Mouse (Mus musculus) urinary bladder, postnatal 36 days (tissue): Measurements from ENCODE around the gene Ly6c2.
"Not testable (repeated sequence)": the region's sequence is repeated elsewhere in the genome, so short reads cannot be mapped to it uniquely, and the experiment has no call there.

ENCODE experiments used
- DNase-seq, 2 experiments: peaks; one replicate each; pipeline ENCODE4 v3.0.0; 2022; ENCODE audit warnings: low spot score in 2 of 2, mixed read lengths in 1 of 2

The Ly6c2 gene

DNA sequence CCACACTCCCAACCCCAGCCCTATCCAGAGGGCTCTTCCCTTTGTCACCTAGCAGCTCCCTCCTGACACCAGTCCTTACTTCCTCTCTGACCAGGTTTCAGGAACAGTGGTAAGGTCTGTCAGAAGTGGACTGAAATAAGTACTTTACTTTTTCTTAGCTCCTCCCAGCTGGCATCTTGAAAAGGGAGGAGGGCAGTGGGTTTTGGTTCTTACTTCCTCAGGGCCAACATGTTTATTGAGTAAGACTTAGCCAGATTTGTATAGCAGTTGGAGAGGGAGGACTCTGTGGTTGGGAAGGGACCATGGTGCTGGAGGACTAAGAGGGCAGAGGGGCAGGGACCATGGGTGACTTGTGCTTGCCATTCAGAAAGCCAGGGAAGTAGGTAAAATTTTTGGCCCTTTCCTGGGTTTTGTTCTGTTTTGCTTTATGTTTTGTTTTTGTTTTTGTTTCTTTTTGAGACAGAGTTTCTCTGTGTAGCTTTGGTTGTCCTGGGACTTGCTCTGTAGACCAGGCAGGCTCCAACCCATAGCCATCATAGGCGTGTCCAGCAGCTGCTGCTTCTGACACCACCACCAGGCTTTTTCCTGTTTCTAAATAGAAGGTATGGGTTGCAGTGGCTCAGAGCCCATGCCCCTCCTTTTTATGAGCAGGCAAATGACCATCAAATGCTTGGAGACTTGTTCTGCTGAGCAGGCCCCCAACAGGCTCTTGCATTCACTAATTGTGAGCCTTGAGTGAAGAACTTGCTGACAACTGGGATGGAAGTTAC, at the start of gene Ly6c2:
Ly6c2 (minus strand) TSS at position 110 of the 770 bp plus-strand sequence.
- not testable (repeated sequence) for DNase-seq

GRCm38 (mm10) chr15:75157646-75158045, 45.9 kb upstream of the Ly6c2 start:
- no peak for DNase-seq

- no peak for DNase-seq
These were observed 43.2 kb upstream of the Ly6c2 start, which contains the start of gene Ly6g for GRCm38 (mm10) chr15:75154940-75155339. Gene Ly6g, plus strand, starts transcription at chr15:75155240.

GRCm38 (mm10) chr15:75153087-75153486, 41.3 kb upstream of the Ly6c2 start:
- DNase-seq: no peak

DNA sequence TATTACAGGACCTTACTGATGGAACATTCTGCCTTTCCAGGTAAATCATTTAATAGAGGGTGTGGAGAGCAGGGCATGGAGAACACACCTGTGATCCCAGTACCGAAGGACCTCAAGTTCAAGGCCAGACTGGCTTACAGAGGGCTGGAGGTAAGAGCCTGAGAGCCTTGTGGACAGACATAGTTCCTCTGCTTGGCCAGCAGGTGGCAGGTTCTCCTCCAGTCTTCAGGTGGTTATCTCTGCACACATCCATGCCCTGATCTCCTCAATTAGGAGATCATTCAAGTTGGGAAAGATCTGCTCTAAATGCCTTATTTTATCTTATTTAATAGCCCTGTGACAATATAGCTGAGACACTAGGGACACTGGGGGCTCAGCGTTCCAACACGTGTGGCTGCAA, 32.0 kb upstream of the Ly6c2 start:
- peak in 1 of 2 experiments; percentile 1 for DNase-seq

DNA sequence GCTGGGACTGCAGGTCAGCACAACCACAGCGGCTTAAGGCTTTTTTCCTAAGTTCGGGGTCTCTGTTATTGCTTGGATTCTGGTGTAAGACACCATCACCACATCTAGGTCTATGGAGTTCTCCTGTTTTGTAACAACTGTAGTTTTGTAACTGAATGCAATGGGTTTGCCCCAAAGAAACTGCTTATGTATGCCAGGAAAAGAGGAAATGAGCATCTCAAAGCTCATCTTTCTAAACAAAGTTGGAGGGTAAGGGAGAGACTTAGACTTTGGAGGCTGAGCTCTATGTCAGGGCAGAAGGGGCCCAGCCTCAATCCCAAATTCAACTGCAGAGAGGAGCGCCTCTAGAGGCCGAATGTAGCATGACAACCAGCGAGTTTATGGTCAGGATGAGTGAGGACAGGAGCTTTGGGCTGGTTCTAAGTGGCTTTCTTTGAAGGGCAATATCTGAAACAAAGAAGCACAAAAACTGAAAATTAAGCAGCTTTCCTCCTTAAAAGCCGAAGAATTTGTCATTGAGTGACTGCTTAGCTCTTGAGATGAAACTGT, 30.1 kb upstream of the Ly6c2 start:
- DNase-seq: not testable (repeated sequence)

- not testable (repeated sequence) for DNase-seq
These were observed 26.0 kb upstream of the Ly6c2 start for GRCm38 (mm10) chr15:75137739-75138138.

DNA sequence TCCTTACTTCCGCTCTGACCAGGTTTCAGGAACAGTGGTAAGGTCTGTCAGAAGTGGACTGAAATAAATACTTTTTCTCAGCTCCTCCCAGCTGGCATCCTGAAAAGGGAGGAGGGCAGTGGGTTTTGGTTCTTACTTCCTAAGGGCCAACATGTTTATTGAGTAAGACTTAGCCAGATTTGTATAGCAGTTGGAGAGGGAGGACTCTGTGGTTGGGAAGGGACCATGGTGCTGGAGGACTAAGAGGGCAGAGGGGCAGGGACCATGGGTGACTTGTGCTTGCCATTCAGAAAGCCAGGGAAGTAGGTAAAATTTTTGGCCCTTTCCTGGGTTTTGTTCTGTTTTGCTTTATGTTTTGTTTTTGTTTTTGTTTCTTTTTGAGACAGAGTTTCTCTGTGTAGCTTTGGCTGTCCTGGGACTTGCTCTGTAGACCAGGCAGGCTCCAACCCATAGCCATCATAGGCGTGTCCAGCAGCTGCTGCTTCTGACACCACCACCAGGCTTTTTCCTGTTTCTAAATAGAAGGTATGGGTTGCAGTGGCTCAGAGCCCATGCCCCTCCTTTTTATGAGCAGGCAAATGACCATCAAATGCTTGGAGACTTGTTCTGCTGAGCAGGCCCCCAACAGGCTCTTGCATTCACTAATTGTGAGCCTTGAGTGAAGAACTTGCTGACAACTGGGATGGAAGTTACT, 23.5 kb upstream of the Ly6c2 start:
- not testable (repeated sequence) for DNase-seq

DNA sequence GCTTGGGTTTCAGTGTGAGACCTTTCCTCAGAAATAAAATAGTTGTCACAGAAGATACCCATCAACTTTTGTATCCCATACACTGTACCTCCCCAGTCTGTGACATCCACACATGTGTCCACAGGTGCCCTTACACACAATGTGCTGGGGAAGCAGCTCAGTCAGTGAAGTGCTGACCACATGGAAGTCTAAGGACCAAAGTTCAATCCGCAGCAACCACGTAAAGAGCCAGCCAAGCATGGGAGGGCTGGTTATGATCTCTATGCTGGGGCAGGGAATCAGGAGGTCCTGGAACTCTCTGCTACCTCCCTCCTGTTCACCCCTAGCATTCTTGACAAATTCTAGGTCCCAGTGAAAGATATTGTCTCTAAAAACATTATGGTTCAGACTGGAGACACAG, 20.6 kb upstream of the Ly6c2 start:
- DNase-seq: not testable (repeated sequence)

- no peak for DNase-seq
These were observed 8.3 kb upstream of the Ly6c2 start for GRCm38 (mm10) chr15:75120066-75120465.

DNA sequence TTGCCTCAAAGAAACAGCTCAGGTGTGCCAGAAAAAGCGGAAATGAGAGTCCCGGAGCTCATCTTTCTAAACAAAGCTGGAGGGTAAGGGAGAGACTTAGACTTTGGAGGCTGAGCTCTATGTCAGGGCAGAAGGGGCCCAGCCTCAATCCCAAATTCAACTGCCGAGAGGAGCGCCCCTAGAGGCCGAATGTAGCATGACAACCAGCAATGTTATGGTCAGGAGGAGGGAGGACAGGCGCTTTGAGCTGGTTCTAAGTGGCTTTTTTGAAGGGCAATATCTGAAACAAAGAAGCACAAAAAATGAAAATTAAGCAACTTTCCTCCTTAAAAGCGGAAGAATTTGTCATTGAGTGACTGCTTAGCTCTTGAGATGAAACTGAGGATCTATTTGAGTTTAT, 7.0 kb upstream of the Ly6c2 start:
- DNase-seq: peak in 1 of 2 experiments; percentile 9

DNA sequence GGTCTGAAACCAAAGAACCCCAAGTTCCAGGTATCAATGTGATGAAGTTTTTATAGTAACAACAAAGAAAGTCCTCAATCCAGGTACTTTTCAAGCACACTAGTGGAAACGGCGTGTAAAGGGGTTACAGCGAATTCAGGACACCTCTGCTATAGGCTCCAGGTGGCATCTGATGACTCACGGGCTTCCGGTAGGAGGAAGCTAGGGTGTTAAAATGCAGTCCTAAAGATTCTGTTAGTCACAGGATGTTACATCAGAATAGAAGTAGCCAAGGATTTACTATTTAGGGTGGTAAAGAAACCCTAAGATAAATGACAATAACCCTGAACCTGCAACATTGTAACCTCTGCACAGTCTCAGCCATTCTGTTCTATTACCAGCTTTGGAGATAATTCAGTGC, 5.7 kb upstream of the Ly6c2 start:
- not testable (repeated sequence) for DNase-seq

GRCm38 (mm10) chr15:75116525-75116924, 4.8 kb upstream of the Ly6c2 start:
- DNase-seq: no peak

GRCm38 (mm10) chr15:75110424-75110823, 1.3 kb downstream of the Ly6c2 start:
- not testable (repeated sequence) for DNase-seq

GRCm38 (mm10) chr15:75099261-75099660, 12.5 kb downstream of the Ly6c2 start:
- DNase-seq: no peak

DNA sequence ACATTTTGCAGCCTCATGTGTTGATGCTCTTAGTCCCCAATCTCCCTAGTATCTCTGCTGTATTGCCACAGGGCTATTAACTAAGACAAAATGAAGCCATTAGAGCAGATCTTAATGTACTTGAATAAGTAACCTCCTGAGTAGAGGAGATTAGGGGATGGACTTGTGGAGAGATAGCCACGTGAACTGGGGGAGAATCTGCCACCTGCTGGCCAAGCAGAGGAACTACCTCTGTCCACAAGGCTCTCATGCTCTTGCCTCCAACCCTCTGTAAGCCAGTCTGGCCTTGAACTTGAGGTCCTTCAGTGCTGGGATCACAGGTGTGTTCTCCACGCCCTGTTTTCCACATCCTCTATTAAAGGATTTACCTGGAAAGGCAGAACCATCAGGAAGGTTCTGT, 23.7 kb downstream of the Ly6c2 start:
- not testable (repeated sequence) for DNase-seq

GRCm38 (mm10) chr15:75069965-75070364, 41.8 kb downstream of the Ly6c2 start:
- DNase-seq: no peak

DNA sequence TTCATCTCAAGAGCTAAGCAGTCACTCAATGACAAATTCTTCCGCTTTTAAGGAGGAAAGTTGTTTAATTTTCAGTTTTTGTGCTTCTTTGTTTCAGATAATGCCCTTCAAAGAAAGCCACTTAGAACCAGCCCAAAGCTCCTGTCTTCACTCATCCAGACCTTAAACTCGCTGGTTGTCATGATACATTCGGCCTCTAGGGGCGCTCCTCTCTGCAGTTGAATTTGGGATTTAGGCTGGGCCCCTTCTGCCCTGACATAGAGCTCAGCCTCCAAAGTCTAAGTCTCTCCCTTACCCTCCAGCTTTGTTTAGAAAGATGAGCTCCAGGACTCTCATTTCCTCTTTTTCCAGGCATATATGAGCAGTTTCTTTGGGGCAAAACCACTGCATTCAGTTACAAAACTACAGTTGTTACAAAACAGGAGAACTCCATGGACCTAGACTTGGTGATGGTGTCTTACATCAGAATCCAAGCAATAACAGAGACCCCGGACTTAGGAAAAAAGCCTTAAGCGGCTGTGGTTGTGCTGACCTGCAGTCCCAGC, 49.7 kb downstream of the Ly6c2 start:
- peak; percentile 50 to 60 for DNase-seq

DNA sequence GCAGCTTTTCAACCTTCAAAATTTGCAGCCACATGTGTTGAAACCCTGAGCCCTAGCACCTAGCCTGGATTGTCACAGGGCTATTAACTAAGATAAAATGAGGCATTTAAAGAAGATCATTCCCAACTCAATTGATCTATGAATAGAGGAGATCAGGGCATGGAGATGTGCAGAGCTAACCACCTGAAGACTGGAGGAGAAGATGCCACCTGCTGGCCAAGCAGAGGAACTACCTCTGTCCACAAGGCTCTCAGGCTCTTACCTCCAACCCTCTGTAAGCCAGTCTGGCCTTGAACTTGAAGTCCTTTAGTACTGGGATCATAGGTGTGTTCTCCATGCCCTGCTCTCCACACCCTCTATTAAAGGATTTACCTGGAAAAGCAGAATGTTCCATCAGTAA, 51.3 kb downstream of the Ly6c2 start:
- peak in 1 of 2 experiments; percentile 28 for DNase-seq
